8 mouse cellular contexts compared by ENCODE assay signal in genomic region chr13:34002058-34003006, GRCm38 (mm10). TPM values are rescaled to one million over a fixed set of nuclear protein-coding genes. Genes with fewer than 3 reads are reported as not detected.
A peak's percentile ranks its signal among the peaks of the same experiment; 100 is the strongest.
DNase-seq lines count a peak whose midpoint lies in the region; ATAC-seq lines count a peak whose summit lies in the region.

Gene Ripk1, plus strand, starts transcription at chr13:34002363.
Gene Serpinb6a, minus strand, starts transcription at chr13:34002794.

- H3K36me3 ChIP-seq in hindbrain, embryonic 16.5 days (ENCODE audit: control insufficient read depth, insufficient read depth, low read length): no peaks in the 10 kb centered on the region
- H3K36me3 ChIP-seq in macrophage (ENCODE audit: inconsistent target): no peaks in the 10 kb centered on the region

- peak within 1 kb of the TSS; percentile 92 for H3K9ac ChIP-seq in hindbrain, embryonic 16.5 days (ENCODE audit: low read depth, low read length)

- DNase-seq in WW6 (ENCODE audit: low read depth, low spot score): peak; percentile 70
- DNase-seq in cerebellum, postnatal 4 days (ENCODE audit: low spot score in 2 of 2): peak; percentile 74 to 82
- peak; percentile 88 for DNase-seq in gastrocnemius, adult 18-20 months (ENCODE audit: low spot score)
- DNase-seq in left cerebral cortex, adult 18-20 months (ENCODE audit: low spot score in 2 of 2): peak; percentile 86 to 90
- peak; percentile 93 for DNase-seq in right cerebral cortex, adult 18-20 months
- peak; percentile 62 for DNase-seq in urinary bladder, postnatal 10 days (ENCODE audit: low spot score)

- ATAC-seq in hindbrain, embryonic 16.5 days: peak; percentile 99

- H3K4me2 ChIP-seq in hindbrain, embryonic 16.5 days (ENCODE audit: low read length): peak within 1 kb of the TSS; percentile 73

- H3K27ac ChIP-seq in hindbrain, embryonic 16.5 days (ENCODE audit: low read depth, low read length): peak within 1 kb of the TSS; percentile 91
- H3K27ac ChIP-seq in macrophage: peak within 1 kb of the TSS; percentile 52

- peak within 1 kb of the TSS; percentile 93 for H3K4me3 ChIP-seq in hindbrain, embryonic 16.5 days (ENCODE audit: low read length)
- H3K4me3 ChIP-seq in macrophage (ENCODE audit: inconsistent target): peak within 1 kb of the TSS; percentile 89

- H3K9me3 ChIP-seq in hindbrain, embryonic 16.5 days (ENCODE audit: control insufficient read depth, low read length): no peaks in the 10 kb centered on the region

- H3K27me3 ChIP-seq in hindbrain, embryonic 16.5 days (replicated peaks; ENCODE audit: control insufficient read depth, insufficient read depth, low read length): no peaks in the 10 kb centered on the region

- peaks cover 53% of the 10 kb centered on the region for H3K79me2 ChIP-seq in macrophage (ENCODE audit: inconsistent target)

- H3K4me1 ChIP-seq in hindbrain, embryonic 16.5 days (ENCODE audit: control insufficient read depth, insufficient read depth, low read depth, low read length): peaks cover 11% of the 10 kb centered on the region

- WGBS in hindbrain, embryonic 16.5 days: under 1% methylated on average over 81 of the region's 92 CpGs
- WGBS in macrophage (ENCODE audit: missing documents): under 1% methylated on average over 77 of the region's 92 CpGs

RNA-seq across cellular contexts. Expression of gene Ripk1, which starts in this region (rescaled TPM):
- 1 to 10 TPM; 2.7 to 3.2 TPM for total RNA-seq in gastrocnemius, adult 18-20 months (2021)
- 5.9 and 7.0 TPM in 2 replicates for polyA plus RNA-seq in hindbrain, embryonic 16.5 days (2015; fragmentation: Nextera tagmentation; extraction: Ambion mirVana)
- total RNA-seq in left cerebral cortex, adult 18-20 months (2021): 1 to 10 TPM; 5.2 to 5.8 TPM
- 100 to 1,000 TPM in 24 of 26 experiments, 10 to 100 TPM in 2; 97.1 to 196 (median 136) TPM for total RNA-seq in macrophage (2018; cell fraction: chromatin; rRNA removed)
- 10 to 100 TPM; 47.4 to 84.8 (median 67.0) TPM for total RNA-seq in macrophage (2018; cell fraction: cytosol; rRNA removed)
- 100 to 1,000 TPM in 13 of 26 experiments, 10 to 100 TPM in 13; 75.8 to 197 (median 100) TPM for total RNA-seq in macrophage (2018; cell fraction: nucleus; rRNA removed)
- 61.5 to 114 TPM (median 61.6 TPM) in 3 replicates for polyA plus RNA-seq in macrophage (2018)

RNA-seq across cellular contexts. Expression of gene Serpinb6a, which starts in this region (rescaled TPM):
- 100 to 1,000 TPM; 167 to 256 TPM for total RNA-seq in gastrocnemius, adult 18-20 months (2021)
- polyA plus RNA-seq in hindbrain, embryonic 16.5 days (2015; fragmentation: Nextera tagmentation; extraction: Ambion mirVana): 40.0 and 42.2 TPM in 2 replicates
- total RNA-seq in left cerebral cortex, adult 18-20 months (2021): 10 to 100 TPM; 39.4 to 40.8 TPM
- 100 to 1,000 TPM in 16 of 26 experiments, 10 to 100 TPM in 10; 61.3 to 344 (median 127) TPM for total RNA-seq in macrophage (2018; cell fraction: chromatin; rRNA removed)
- total RNA-seq in macrophage (2018; cell fraction: cytosol; rRNA removed): 1,000 to 10,000 TPM in 6 of 26 experiments, 100 to 1,000 TPM in 20; 289 to 1,112 (median 609) TPM
- total RNA-seq in macrophage (2018; cell fraction: nucleus; rRNA removed): 100 to 1,000 TPM; 108 to 456 (median 182) TPM
- polyA plus RNA-seq in macrophage (2018): 845 to 1,624 TPM (median 1,052 TPM) in 3 replicates

Comparison
In these comparisons a context has a peak if more than half of its experiments do, and no peak if none do; other contexts are left out.
1. Peak in every context shown above with its lines: DNase-seq, ATAC-seq, H3K4me3 ChIP-seq and H3K27ac ChIP-seq.
2. RNA of gene Serpinb6a (total RNA-seq): 167 to 256 TPM in gastrocnemius, adult 18-20 months; 39.4 to 40.8 TPM in left cerebral cortex, adult 18-20 months; every median in the first group is over 4 times any median in the second.
3. RNA of gene Serpinb6a (polyA plus RNA-seq): 845 to 1,624 TPM in macrophage; 40.0 to 42.2 TPM in hindbrain, embryonic 16.5 days; every median in the first group is over 10 times any median in the second.